Mouse (Mus musculus) CH12.LX (cell line): ENCODE results near the gene Fbl. TPM values are rescaled to one million over a fixed set of nuclear protein-coding genes. Genes with fewer than 3 reads are reported as not detected.

Experiments
- DNase-seq: peaks from one replicate; pipeline ENCODE4 v3.0.0-alpha.2; 2013; ENCODE audit errors: extremely low read depth
- H3K27ac ChIP-seq: 2 replicates; pipeline ENCODE4 v1.5.1; 2012; ENCODE audit warnings: low read depth, mild to moderate bottlenecking, control low read depth, moderate library complexity; ENCODE audit not compliant: insufficient read depth
- H3K27me3 ChIP-seq: replicated peaks from 2 replicates; pipeline ENCODE3; 2012; ENCODE audit warnings: inconsistent platforms
- H3K36me3 ChIP-seq, 2 experiments: replicated peaks in 1 of 2; 2 replicates each; pipeline versions ENCODE3 to v1.6.1; 2012; ENCODE audit warnings: inconsistent platforms in 1 of 2, low read length in 1 of 2, mild to moderate bottlenecking in 1 of 2, mixed read lengths in 1 of 2, moderate library complexity in 1 of 2; ENCODE audit not compliant: control insufficient read depth in 1 of 2, insufficient read depth in 1 of 2
- H3K4me1 ChIP-seq, 2 experiments: 2 replicates each; pipeline ENCODE4 v1.6.1; 2012; ENCODE audit warnings: inconsistent platforms in 1 of 2, moderate library complexity in 1 of 2; ENCODE audit not compliant: insufficient read depth in 2 of 2, control insufficient read depth in 1 of 2
- H3K4me2 ChIP-seq: 2 replicates; pipeline ENCODE4 v1.6.1; 2012; ENCODE audit warnings: low read depth, mild to moderate bottlenecking, control low read depth; ENCODE audit not compliant: poor library complexity, insufficient read depth, severe bottlenecking
- H3K4me3 ChIP-seq, 3 experiments: fragments of 150-350 bp in 1 of 3; sonication (generic) in 1 of 3; replicated peaks in 1 of 3; 2 replicates each; pipeline versions ENCODE3 to v1.5.1; 2011 to 2012; ENCODE audit warnings: low read depth in 2 of 3, low read length in 2 of 3, mild to moderate bottlenecking in 2 of 3, moderate library complexity in 2 of 3, control low read depth in 1 of 3, improper control_type of control experiment in 1 of 3, inconsistent platforms in 1 of 3, mixed read lengths in 1 of 3; ENCODE audit not compliant: poor library complexity in 1 of 3
- H3K79me2 ChIP-seq: replicated peaks from 2 replicates; pipeline ENCODE4 v1.6.1; 2012; ENCODE audit warnings: mild to moderate bottlenecking, moderate library complexity; ENCODE audit not compliant: control insufficient read depth, poor library complexity, insufficient read depth, severe bottlenecking; ENCODE audit errors: extremely low read depth
- H3K9ac ChIP-seq: 2 replicates; pipeline ENCODE4 v1.6.1; 2012; ENCODE audit warnings: low read depth, mild to moderate bottlenecking, control low read depth, moderate library complexity; ENCODE audit not compliant: insufficient read depth
- H3K9me3 ChIP-seq: replicated peaks from 2 replicates; pipeline ENCODE3; 2012; ENCODE audit warnings: low read length, inconsistent platforms, mixed read lengths
- CHD1 ChIP-seq: IDR thresholded peaks from 2 replicates; pipeline ENCODE4 v1.6.1; 2012; ENCODE audit warnings: low read depth, low read length, improper control_type of control experiment, inconsistent platforms
- CTCF ChIP-seq, 2 experiments: IDR thresholded peaks in 1 of 2; conservative IDR thresholded peaks in 1 of 2; 2 replicates each; pipeline ENCODE4 v1.5.1; 2011 to 2012; ENCODE audit warnings: low read depth in 2 of 2, low read length in 2 of 2, improper control_type of control experiment in 1 of 2, inconsistent platforms in 1 of 2, mild to moderate bottlenecking in 1 of 2, moderate library complexity in 1 of 2
- ELF1 ChIP-seq: IDR thresholded peaks from 2 replicates; pipeline ENCODE4 v1.6.1; 2014; ENCODE audit warnings: low read depth, mild to moderate bottlenecking, inconsistent platforms, low read length, improper control_type of control experiment
- JUN ChIP-seq: IDR thresholded peaks from 2 replicates; pipeline ENCODE4 v1.6.1; 2011; ENCODE audit warnings: low read depth, mild to moderate bottlenecking, low read length, improper control_type of control experiment, moderate library complexity; ENCODE audit not compliant: insufficient read depth
- MAZ ChIP-seq: IDR thresholded peaks from 2 replicates; pipeline ENCODE4 v1.6.1; 2012; ENCODE audit warnings: low read depth, mild to moderate bottlenecking, inconsistent platforms, low read length, improper control_type of control experiment, moderate library complexity
- MXI1 ChIP-seq: IDR thresholded peaks from 2 replicates; pipeline ENCODE4 v1.6.1; 2011; ENCODE audit warnings: mild to moderate bottlenecking, low read depth, low read length, improper control_type of control experiment
- NELFE ChIP-seq: IDR thresholded peaks from 2 replicates; pipeline ENCODE4 v1.6.1; 2011; ENCODE audit warnings: low read depth, low read length, improper control_type of control experiment
- NRF1 ChIP-seq: IDR thresholded peaks from 2 replicates; pipeline ENCODE4 v1.6.1; 2014; ENCODE audit warnings: low read depth, mild to moderate bottlenecking, inconsistent platforms, low read length, improper control_type of control experiment, moderate library complexity
- TBP ChIP-seq: conservative IDR thresholded peaks from 2 replicates; pipeline ENCODE4 v1.6.1; 2011; ENCODE audit warnings: low read depth, low read length, improper control_type of control experiment
- TCF12 ChIP-seq: IDR thresholded peaks from 2 replicates; pipeline ENCODE4 v1.6.1; 2014; ENCODE audit warnings: low read depth, mild to moderate bottlenecking, inconsistent platforms, low read length, improper control_type of control experiment
- UBTF ChIP-seq: IDR thresholded peaks from 2 replicates; pipeline ENCODE4 v1.6.1; 2012; ENCODE audit warnings: low read depth, mild to moderate bottlenecking, inconsistent platforms, low read length, improper control_type of control experiment, moderate library complexity
- ZC3H11A ChIP-seq: IDR thresholded peaks from 2 replicates; pipeline ENCODE4 v1.6.1; 2012; ENCODE audit warnings: low read depth, mild to moderate bottlenecking, inconsistent platforms, low read length, improper control_type of control experiment
- ZKSCAN1 ChIP-seq: IDR thresholded peaks from 2 replicates; pipeline ENCODE4 v1.6.1; 2012; ENCODE audit warnings: low read depth, inconsistent platforms, low read length, improper control_type of control experiment, borderline replicate concordance
- dilution Hi-C: fragments of 300-500 bp; cut with MboI; formaldehyde crosslinking; loops from 2 replicates; pipeline ENCODE4 v1.14.3; 2020; ENCODE audit warnings: low sequenced_read_pairs; ENCODE audit not compliant: extremely low pct_unique_long_range_greater_than_20kb, extremely low pct_ligation_motif_present
- in situ Hi-C: fragments of 300-500 bp; cut with MboI; formaldehyde crosslinking; loops from 3 replicates; pipeline ENCODE4 v1.14.3; 2019; ENCODE audit warnings: low sequenced_read_pairs, low pct_ligation_motif_present, low pct_unique_long_range_greater_than_20kb, mixed read lengths
- polyA plus RNA-seq: library from polyadenylated mRNA; unstranded; fragments of >175 nt; gene quantifications from 2 replicates; pipeline ENCODE4 v1.2.1, GENCODE M21; 2012; ENCODE audit warnings: low read depth; ENCODE audit not compliant: insufficient read length
- total RNA-seq, 2 experiments: library from RNA; depleted of rRNA; stranded (reverse); fragments of 300-350 nt in 1 of 2; fragments of >200 nt in 1 of 2; gene quantifications; 2 replicates each; pipeline ENCODE4 v1.2.3; 2012 to 2014

Gene Fbl
- total and polyA plus RNA-seq, 3 experiments, result 151 to 426 (median 180) TPM

- no peak overlapping the region for H3K4me3 ChIP-seq
- H3K4me2 ChIP-seq, result no peak overlapping the region
- H3K27ac ChIP-seq, result no peak overlapping the region
- no peaks in the 10 kb centered on the region for H3K79me2 ChIP-seq
- no peaks in the 10 kb centered on the region for H3K27me3 ChIP-seq
- dilution Hi-C loops (no loop called here), in situ Hi-C loops (no loop called here)
- TF ChIP-seq UBTF, result no peak
- TF ChIP-seq NELFE, result no peak
- TF ChIP-seq CTCF (conservative IDR thresholded peaks at IDR 0.05 in 1 of 2, IDR thresholded peaks at IDR 0.05 in 1 of 2; ENCODE audit: low read depth in 2 of 2, low read length in 2 of 2), result no peak
- no peak for TF ChIP-seq JUN
- no peak for TF ChIP-seq TCF12
- no peak for TF ChIP-seq NRF1
- no peak for TF ChIP-seq ZC3H11A
- TF ChIP-seq ELF1, result no peak
- no peak for TF ChIP-seq TBP
- no peak for TF ChIP-seq ZKSCAN1
- TF ChIP-seq CHD1, result no peak
- TF ChIP-seq MXI1, result no peak
- TF ChIP-seq MAZ, result no peak
- H3K9ac ChIP-seq, result no peak overlapping the region
- peaks cover 3 to 13% of the 10 kb centered on the region in 2 experiments; a peak in 2 of 4 replicates for H3K4me1 ChIP-seq
- peaks cover 23 to 71% of the 10 kb centered on the region in 2 experiments for H3K36me3 ChIP-seq
- no peaks in the 10 kb centered on the region for H3K9me3 ChIP-seq
- no peak for DNase-seq
Measured at GRCm38 (mm10) chr7:28196528-28196927, 27.0 kb downstream of the Fbl start.

GRCm38 (mm10) chr7:28199054-28199453 lies 29.5 kb downstream of the Fbl start:
- Histone ChIP-seq H3K36me3 (peaks cover 12 to 51% of the 10 kb centered on the region in 2 experiments), H3K4me3 (no peak overlapping the region), H3K79me2 (no peaks in the 10 kb centered on the region), H3K4me2 (no peak overlapping the region), H3K9me3 (peaks cover 6% of the 10 kb centered on the region), H3K9ac (no peak overlapping the region), H3K4me1 (no peaks in the 10 kb centered on the region; a peak in 1 of 4 replicates), H3K27ac (no peak overlapping the region), H3K27me3 (no peaks in the 10 kb centered on the region)
- no peak for TF ChIP-seq NRF1
- DNase-seq, result no peak
- dilution Hi-C loops (no loop called here), in situ Hi-C loops (no loop called here)
